Mouse (Mus musculus): ENCODE data around the gene Sprn. TPM values are rescaled to one million over a fixed set of nuclear protein-coding genes. Genes with fewer than 3 reads are reported as not detected.
A peak's percentile ranks its signal among the peaks of the same experiment; 100 is the strongest.

Sprn gene
- polyA plus RNA-seq, 1 experiment from 2014 or later, result 3.3 TPM

DNA sequence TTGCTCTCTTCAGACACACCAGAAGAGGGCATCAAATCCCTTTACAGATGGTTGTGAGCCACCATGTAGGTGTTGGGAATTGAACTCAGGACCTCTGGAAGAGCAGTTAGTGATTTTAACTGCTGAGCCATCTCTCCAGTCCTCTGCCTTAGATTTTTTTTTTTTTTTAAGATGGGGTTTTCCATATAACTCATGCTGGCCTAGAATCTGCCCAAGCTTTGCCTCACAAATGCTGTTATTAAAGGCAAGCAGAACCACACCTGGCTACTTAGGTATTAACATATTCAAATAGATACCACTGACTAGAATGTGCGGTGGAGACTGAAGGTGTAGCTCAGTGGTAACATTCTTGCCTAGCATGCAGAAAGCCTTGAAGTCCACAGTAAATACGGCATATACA, 34.2 kb downstream of the Sprn start:
- H3K27me3 ChIP-seq, result no peaks in the 10 kb centered on the region
- ATAC-seq, result no peak
- no peak overlapping the region for H3K27ac ChIP-seq
- H3K4me1 ChIP-seq, result peaks cover 3% of the 10 kb centered on the region
- no peak overlapping the region for H3K9ac ChIP-seq
- no peaks in the 10 kb centered on the region for H3K9me3 ChIP-seq (replicated peaks)
- WGBS, result 91% methylated on average over 2 of the region's 2 CpGs
- H3K4me3 ChIP-seq, result no peak overlapping the region
- no peak overlapping the region for H3K4me2 ChIP-seq
- no peaks in the 10 kb centered on the region for H3K36me3 ChIP-seq (ENCODE audit: poor library complexity, severe bottlenecking)

DNA sequence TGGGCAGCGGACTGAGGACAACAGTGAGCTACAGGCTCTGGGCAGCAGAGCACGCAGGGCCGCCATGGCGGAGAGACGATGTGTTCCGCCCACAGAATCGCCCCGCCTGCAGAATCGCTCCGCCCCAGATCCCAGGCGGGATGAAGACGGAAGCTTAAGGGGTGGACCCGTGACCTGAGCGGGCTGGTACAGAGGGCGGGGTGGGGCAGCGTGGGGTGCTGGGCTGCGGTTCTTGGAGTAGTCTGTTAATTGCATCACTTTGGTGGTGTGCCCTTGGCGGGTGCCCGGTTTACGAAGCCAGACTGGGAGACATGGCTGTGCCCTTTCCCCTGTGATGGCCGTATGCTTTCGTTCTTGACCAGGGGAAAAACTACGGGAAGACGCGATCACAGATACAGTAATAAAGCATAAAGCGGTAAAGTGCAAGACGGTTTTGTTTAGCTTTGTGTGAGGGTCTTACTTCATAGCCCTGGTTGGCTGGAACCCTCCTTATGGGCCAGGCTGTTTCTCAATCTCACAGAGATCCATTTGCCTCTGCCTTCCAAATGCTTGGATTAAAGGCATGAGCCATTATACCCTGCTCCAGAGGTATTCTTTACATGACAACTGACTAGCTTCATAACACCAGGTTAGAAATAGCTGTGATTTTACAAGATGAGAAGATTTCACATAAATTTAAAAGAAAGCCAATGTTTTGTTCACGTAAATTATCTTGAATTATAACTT, 38.2 kb downstream of the Sprn start, which contains the start of gene Echs1:
Gene Echs1 (minus strand): TSS at position 148 of the 726 bp plus-strand sequence.
- H3K36me3 ChIP-seq (ENCODE audit: poor library complexity, severe bottlenecking), result peaks cover 15% of the 10 kb centered on the region; the same call in 1 of the 2 replicates
- H3K4me1 ChIP-seq, result peaks cover 9% of the 10 kb centered on the region
- 4% methylated on average over 28 of the region's 28 CpGs for WGBS

DNA sequence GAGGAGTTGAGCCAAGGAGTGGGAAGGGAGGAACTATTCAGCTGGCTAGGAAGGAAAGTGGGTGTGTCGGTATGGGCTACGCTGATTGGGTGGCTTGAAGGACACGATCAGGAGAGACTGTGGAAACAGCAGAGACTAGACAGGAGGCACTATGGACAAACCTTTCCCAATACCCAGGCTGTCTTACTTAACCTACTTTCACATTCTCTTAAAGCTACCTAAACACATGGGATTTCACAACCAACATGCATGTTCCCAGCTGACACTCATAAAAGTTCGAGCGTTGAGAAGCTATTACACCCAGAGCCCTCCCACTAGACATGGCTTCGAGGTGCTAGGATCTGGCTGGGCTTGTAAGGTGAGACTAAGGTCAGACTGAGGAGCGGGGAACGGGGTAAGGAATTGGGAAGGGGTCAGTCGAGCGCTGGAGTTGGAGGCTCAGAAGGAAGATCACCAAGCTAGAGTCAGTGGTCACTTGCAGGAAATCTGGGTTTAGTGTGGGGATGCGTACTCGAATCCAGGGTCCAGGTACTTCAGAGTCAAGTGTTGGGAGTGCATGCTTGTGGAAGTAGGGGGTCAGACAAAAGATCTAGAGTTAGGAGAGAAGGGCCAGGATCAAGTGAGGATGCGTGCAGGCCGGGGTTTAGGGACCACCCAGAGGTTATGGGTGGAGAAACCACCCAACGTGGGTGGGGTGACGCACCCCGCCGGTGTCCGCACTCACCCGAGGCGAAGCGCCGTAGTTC, 38.9 kb downstream of the Sprn start, which contains the start of gene Paox:
Gene Paox (plus strand): TSS at position 217 of the 746 bp plus-strand sequence.
- 2% methylated on average over 23 of the region's 23 CpGs for WGBS
- peak within 1 kb of the TSS; percentile 63 for H3K27ac ChIP-seq
- H3K9me3 ChIP-seq (replicated peaks), result no peaks in the 10 kb centered on the region
- ATAC-seq, result peak; percentile 80
- H3K4me3 ChIP-seq, result peak within 1 kb of the TSS; percentile 85
- H3K9ac ChIP-seq, result peak within 1 kb of the TSS; percentile 83
- no peaks in the 10 kb centered on the region for H3K27me3 ChIP-seq
- H3K4me1 ChIP-seq, result peaks cover 9% of the 10 kb centered on the region
- peak within 1 kb of the TSS; percentile 87 for H3K4me2 ChIP-seq
- H3K36me3 ChIP-seq (ENCODE audit: poor library complexity, severe bottlenecking), result peaks cover 22% of the 10 kb centered on the region

More for the DNA sequence above, 38.2 kb downstream of the Sprn start, which contains the start of gene Echs1:
- peak; percentile 96 for ATAC-seq
- Histone ChIP-seq H3K4me3 (peak within 1 kb of the TSS; percentile 85), H3K27ac (peak within 1 kb of the TSS; percentile 63), H3K9ac (peak within 1 kb of the TSS; percentile 83), H3K27me3 (no peaks in the 10 kb centered on the region), H3K9me3 (replicated peaks) (no peaks in the 10 kb centered on the region), H3K4me2 (peak within 1 kb of the TSS; percentile 87)

DNA sequence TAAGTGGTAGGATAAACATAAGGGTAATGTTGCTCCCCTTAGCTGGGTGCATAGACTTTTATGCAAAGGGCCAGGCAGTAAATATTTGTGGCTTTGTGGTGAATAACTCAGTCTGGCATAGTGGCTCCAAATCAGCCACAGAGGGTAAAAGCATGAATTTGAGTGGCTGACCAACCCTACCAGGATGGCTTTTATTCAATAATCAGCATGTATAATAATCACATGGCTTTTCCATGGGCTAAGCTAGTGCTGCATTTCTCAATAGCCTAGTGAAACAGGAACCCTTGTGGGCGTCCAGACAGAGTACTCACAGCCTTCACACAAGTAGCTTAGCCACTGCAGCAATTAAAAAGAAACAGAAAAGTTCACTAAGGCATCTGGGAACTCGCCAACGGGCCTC, 42.7 kb downstream of the Sprn start:
- H3K27me3 ChIP-seq, result no peaks in the 10 kb centered on the region
- 60% methylated on average over 3 of the region's 3 CpGs for WGBS
- no peak for ATAC-seq

DNA sequence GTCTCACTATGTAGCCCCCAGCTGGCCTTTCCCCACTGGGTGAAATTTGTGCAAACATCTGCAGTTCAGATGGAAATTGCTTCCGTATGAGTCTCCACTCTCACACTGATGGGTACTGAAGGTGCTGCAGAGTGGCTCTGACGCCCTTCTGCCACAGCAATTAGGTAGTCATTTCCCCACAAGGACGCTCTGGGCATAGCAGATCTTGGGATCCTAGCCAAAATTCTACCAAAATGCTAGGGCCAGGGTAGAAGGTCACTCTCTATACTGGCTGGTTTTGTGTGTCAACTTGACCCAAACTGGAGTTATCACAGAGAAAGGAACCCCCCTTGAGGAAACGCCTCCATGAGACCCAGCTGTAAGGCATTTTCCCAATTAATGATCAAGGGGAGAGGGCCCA, 50.7 kb downstream of the Sprn start:
- no peak overlapping the region for H3K4me3 ChIP-seq

More for the DNA sequence above, 42.7 kb downstream of the Sprn start:
- no peaks in the 10 kb centered on the region for H3K9me3 ChIP-seq (replicated peaks)
- no peak overlapping the region for H3K9ac ChIP-seq
- peaks cover 60% of the 10 kb centered on the region for H3K36me3 ChIP-seq (ENCODE audit: poor library complexity, severe bottlenecking)
- H3K4me2 ChIP-seq, result no peak overlapping the region
- peaks cover 9% of the 10 kb centered on the region for H3K4me1 ChIP-seq
- no peak overlapping the region for H3K4me3 ChIP-seq
- H3K27ac ChIP-seq, result no peak overlapping the region

DNA sequence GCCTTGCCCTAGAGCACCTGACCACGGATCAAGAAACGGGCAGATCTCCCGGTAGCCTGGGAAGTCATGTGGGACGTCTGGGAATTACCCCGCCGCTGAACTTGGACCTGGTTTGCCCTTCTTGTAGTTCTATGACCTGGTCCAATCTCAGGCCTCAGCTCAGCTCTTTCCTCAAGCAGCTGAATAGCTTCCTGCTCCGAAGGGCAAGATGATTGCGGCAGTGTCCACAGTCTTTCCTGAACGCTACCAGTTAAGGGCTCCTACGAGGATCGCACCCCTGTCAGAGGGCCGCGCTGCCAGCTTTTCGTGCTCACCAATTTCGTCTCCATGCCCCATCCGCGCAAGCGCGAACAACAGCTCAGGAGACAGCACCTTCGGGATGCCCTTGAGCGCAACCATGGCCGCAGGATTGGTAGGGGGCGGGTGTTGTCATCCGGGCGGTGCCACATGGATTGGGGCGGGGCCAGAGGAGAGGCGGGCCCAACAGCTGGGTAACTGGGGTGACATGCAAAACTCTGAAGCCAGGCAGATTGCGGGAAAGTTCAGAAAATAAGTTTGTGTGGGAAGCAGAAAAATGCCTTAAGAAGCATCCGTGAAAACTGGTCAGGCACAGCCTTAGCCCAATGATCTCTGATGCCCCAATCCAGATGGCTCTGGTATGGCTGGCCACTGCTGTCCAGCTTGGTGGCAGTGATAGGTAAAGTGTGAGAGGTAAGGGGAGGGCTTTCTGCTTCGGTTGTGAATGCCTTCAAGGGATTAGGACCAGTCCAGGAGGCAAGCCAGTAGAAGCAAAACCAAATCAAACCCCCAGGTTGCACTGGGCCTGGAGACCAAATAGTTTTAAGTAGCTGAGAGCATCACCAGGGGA, 52.5 kb downstream of the Sprn start, which contains the start of gene Fuom:
Gene Fuom (minus strand): TSS at position 449 of the 868 bp plus-strand sequence.
- Histone ChIP-seq H3K9me3 (replicated peaks) (no peaks in the 10 kb centered on the region), H3K27ac (no peak within 1 kb of the TSS), H3K4me1 (peaks cover 14% of the 10 kb centered on the region), H3K4me3 (peak within 1 kb of the TSS; percentile 41), H3K27me3 (no peaks in the 10 kb centered on the region), H3K4me2 (peak within 1 kb of the TSS; percentile 73), H3K9ac (peak within 1 kb of the TSS; percentile 69), H3K36me3 (ENCODE audit: poor library complexity, severe bottlenecking) (peaks cover 24% of the 10 kb centered on the region)
- 2% methylated on average over 30 of the region's 30 CpGs for WGBS
- ATAC-seq, result peak; percentile 93

More for the DNA sequence above, 50.7 kb downstream of the Sprn start:
- Histone ChIP-seq H3K9ac (no peak overlapping the region), H3K27me3 (no peaks in the 10 kb centered on the region), H3K36me3 (ENCODE audit: poor library complexity, severe bottlenecking) (peaks cover 42% of the 10 kb centered on the region), H3K4me1 (peaks cover 14% of the 10 kb centered on the region), H3K4me2 (no peak overlapping the region), H3K9me3 (replicated peaks) (no peaks in the 10 kb centered on the region), H3K27ac (no peak overlapping the region)
- no peak for ATAC-seq
- 80% methylated on average over 4 of the region's 4 CpGs for WGBS

DNA sequence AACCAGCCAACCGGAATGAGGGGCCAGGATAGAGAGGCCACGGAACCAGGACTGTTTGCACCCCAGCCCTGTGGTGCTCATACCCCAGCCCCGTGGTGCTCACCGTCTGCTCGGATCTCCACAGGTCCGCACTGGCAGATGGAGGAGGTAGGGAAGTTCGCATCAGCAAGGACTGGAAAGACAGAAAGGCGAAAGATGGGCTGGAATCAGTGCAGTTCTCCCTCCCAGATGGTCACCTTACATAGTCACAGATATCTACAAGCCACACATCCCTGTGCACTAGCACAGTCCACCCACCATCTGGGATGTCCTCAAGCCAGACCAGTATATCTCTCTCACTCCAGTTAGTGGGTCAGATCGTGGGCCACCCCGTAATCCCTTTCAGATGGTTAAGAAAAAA, 53.2 kb downstream of the Sprn start:
- Histone ChIP-seq H3K27me3 (no peaks in the 10 kb centered on the region), H3K9ac (peak overlapping the region; percentile 69), H3K4me2 (peak overlapping the region; percentile 73), H3K4me3 (peak overlapping the region; percentile 41), H3K4me1 (peaks cover 14% of the 10 kb centered on the region), H3K36me3 (ENCODE audit: poor library complexity, severe bottlenecking) (peaks cover 18% of the 10 kb centered on the region), H3K27ac (no peak overlapping the region), H3K9me3 (replicated peaks) (no peaks in the 10 kb centered on the region)
- 75% methylated on average over 10 of the region's 10 CpGs for WGBS
- ATAC-seq, result no peak

Other genes with a start within 250 kb of the Sprn start
- not detected in 2 replicates for gene Utf1, start 211.1 kb downstream of the Sprn start, polyA plus RNA-seq (2015; fragmentation: Nextera tagmentation; extraction: Ambion mirVana)
- gene 6430531B16Rik, start 176.1 kb downstream of the Sprn start, polyA plus RNA-seq (2015; fragmentation: Nextera tagmentation; extraction: Ambion mirVana), result 0.50 and 1.2 TPM in 2 replicates
- 3.9 and 4.3 TPM in 2 replicates for gene Adam8, start 162.3 kb downstream of the Sprn start, polyA plus RNA-seq (2015; fragmentation: Nextera tagmentation; extraction: Ambion mirVana)
- 52.2 and 53.7 TPM in 2 replicates for gene Zfp511, start 118.5 kb downstream of the Sprn start, polyA plus RNA-seq (2015; fragmentation: Nextera tagmentation; extraction: Ambion mirVana)
- 69.6 and 74.7 TPM in 2 replicates for gene Tubgcp2, start 118.2 kb downstream of the Sprn start, polyA plus RNA-seq (2015; fragmentation: Nextera tagmentation; extraction: Ambion mirVana)
- gene Msx3, start 105.8 kb downstream of the Sprn start, polyA plus RNA-seq (2015; fragmentation: Nextera tagmentation; extraction: Ambion mirVana), result 1.2 and 2.0 TPM in 2 replicates
- 46.4 and 58.4 TPM in 2 replicates for gene Caly, start 72.3 kb downstream of the Sprn start, polyA plus RNA-seq (2015; fragmentation: Nextera tagmentation; extraction: Ambion mirVana)
- gene Prap1, start 61.5 kb downstream of the Sprn start, polyA plus RNA-seq (2015; fragmentation: Nextera tagmentation; extraction: Ambion mirVana), result not detected in 2 replicates
- 19.3 and 19.6 TPM in 2 replicates for gene Fuom, start 52.4 kb downstream of the Sprn start, polyA plus RNA-seq (2015; fragmentation: Nextera tagmentation; extraction: Ambion mirVana)
- gene Paox, start 39.1 kb downstream of the Sprn start, polyA plus RNA-seq (2015; fragmentation: Nextera tagmentation; extraction: Ambion mirVana), result 7.5 and 9.7 TPM in 2 replicates
- 126 and 128 TPM in 2 replicates for gene Echs1, start 38.4 kb downstream of the Sprn start, polyA plus RNA-seq (2015; fragmentation: Nextera tagmentation; extraction: Ambion mirVana)
- 35.3 and 38.7 TPM in 2 replicates for gene Mtg1, start 17.3 kb downstream of the Sprn start, polyA plus RNA-seq (2015; fragmentation: Nextera tagmentation; extraction: Ambion mirVana)
- not detected in 2 replicates for gene Olfr522, start 9.9 kb upstream of the Sprn start, polyA plus RNA-seq (2015; fragmentation: Nextera tagmentation; extraction: Ambion mirVana)
- not detected in 2 replicates for gene Olfr523, start 18.3 kb upstream of the Sprn start, polyA plus RNA-seq (2015; fragmentation: Nextera tagmentation; extraction: Ambion mirVana)
- not detected in 2 replicates for gene Olfr524, start 51.1 kb upstream of the Sprn start, polyA plus RNA-seq (2015; fragmentation: Nextera tagmentation; extraction: Ambion mirVana)
- gene Cd163l1, start 63.4 kb upstream of the Sprn start, polyA plus RNA-seq (2015; fragmentation: Nextera tagmentation; extraction: Ambion mirVana), result not detected in 2 replicates
- gene 5830411N06Rik, start 92.4 kb upstream of the Sprn start, polyA plus RNA-seq (2015; fragmentation: Nextera tagmentation; extraction: Ambion mirVana), result not detected in 2 replicates
- gene Olfr525, start 166.0 kb upstream of the Sprn start, polyA plus RNA-seq (2015; fragmentation: Nextera tagmentation; extraction: Ambion mirVana), result not detected in 2 replicates
- gene Olfr527, start 179.1 kb upstream of the Sprn start, polyA plus RNA-seq (2015; fragmentation: Nextera tagmentation; extraction: Ambion mirVana), result not detected in 2 replicates
- not detected in 2 replicates for gene Olfr60, start 206.8 kb upstream of the Sprn start, polyA plus RNA-seq (2015; fragmentation: Nextera tagmentation; extraction: Ambion mirVana)
- not detected in 2 replicates for gene Olfr530, start 221.5 kb upstream of the Sprn start, polyA plus RNA-seq (2015; fragmentation: Nextera tagmentation; extraction: Ambion mirVana)
- gene Olfr531, start 248.0 kb upstream of the Sprn start, polyA plus RNA-seq (2015; fragmentation: Nextera tagmentation; extraction: Ambion mirVana), result not detected in 2 replicates